Mouse (Mus musculus): ENCODE data around the gene Dusp12. TPM values are rescaled to one million over a fixed set of nuclear protein-coding genes. Genes with fewer than 3 reads are reported as not detected.
A peak's percentile ranks its signal among the peaks of the same experiment; 100 is the strongest.

The Dusp12 gene
- polyA plus RNA-seq (2015; fragmentation: Nextera tagmentation; extraction: Ambion mirVana), result 30.0 and 30.5 TPM in 2 replicates

DNA sequence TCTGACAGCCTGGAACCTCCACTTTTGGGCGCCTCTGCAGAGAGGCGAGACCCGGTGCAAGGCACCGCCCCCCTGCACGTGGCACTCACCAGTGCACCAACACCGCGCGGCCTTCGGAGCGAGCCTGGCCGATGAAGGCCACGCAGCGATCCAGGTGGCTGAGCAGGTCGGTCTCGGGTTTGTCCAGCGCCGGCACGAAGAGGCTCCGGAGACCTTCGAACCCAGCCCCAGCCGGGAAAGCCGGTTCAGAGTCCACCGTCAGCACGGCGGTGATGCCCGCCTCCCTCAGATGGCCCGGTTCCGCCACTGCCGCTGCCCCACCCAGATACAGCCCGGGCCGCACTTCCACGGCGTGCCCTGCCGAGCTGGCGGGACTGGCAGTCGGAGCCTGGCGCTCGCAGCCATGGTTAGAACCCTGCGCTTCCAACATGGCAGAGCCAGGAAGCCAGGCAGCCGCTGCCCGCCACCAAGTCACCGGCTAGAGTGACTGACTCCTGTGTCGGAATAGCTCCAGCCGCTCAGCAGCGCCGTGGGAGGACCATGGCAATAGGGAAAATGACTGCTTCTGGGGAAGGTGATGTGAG, at the start of gene Dusp12, which contains the start of gene Gm26620:
TSS of gene Dusp12 (minus strand) at position 563 of the 584 bp plus-strand sequence.
TSS of gene Gm26620 (plus strand) at position 88 of the 584 bp plus-strand sequence.
- peak; percentile 88 for DNase-seq (ENCODE audit: low spot score)

- peak; percentile 41 for DNase-seq (ENCODE audit: low spot score)
Measured at GRCm38 (mm10) chr1:170934383-170934782, 49.0 kb upstream of the Dusp12 start.

DNA sequence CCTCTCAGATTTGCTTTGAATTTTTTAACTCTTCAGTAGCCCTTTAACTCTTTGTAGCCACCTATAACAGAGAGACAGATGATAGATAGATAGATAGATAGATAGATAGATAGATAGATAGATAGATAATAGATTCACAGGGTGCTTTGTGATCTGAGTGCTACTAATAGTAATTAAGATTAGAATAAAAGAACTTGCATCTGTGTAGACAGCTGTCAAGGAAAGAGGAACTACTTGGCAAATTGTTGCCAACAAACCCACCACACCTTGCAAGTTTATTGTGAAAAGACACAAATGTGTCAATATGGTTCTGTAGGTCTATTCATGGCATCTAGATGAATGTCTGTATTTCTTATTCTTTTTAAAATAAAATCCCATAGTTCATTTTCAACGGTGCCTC, 48.6 kb upstream of the Dusp12 start:
- DNase-seq (ENCODE audit: low spot score), result no peak

DNA sequence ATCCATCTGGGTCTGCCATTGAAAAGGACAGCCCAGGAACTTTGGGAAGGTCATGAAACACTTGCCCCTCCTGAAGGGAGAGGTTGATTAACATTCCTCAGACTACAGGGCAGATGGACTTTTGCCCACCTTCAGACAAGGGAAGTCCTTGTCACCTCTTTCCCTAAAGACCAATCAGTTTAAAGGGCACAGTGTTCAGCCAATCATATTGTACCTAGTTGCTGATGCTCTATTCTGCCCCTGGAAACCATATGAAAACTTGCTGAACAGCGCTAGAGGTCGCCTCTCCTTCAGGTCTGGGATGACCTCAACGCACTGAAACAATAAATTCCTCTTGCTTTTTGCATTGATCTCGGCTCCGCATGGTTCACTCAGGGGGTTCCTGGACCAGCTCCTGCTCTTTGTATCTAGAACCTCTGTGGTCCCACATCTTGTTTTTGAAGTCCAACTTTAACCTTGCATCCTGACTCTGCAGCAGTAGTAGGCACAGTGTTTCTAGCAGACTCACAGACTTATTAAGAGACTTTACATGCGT, 48.1 kb upstream of the Dusp12 start:
- DNase-seq (ENCODE audit: low spot score), result no peak

DNA sequence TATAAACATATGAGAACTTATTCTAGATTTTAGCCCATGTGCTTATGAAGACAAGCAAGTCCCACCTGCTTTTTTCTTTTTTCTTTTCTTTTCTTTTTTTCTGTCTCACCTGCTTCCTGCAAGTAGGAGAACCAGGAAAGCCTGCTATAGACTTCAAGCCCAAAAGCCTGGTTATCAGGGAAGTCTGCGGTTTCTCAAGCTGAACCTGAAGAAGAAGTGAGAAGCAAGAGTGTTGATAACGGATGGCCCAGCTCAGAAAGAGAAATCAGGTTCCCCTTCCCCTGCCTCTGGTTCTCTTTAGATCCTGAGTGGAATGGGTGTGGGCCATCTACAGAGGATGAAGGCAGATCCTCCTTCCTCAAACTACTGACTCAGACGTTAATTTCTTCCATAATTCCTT, 46.7 kb upstream of the Dusp12 start:
- DNase-seq (ENCODE audit: low spot score), result no peak

- DNase-seq (ENCODE audit: low spot score), result no peak
Measured at GRCm38 (mm10) chr1:170929245-170929644, 43.9 kb upstream of the Dusp12 start.

GRCm38 (mm10) chr1:170928467-170928866, 43.1 kb upstream of the Dusp12 start:
- DNase-seq (ENCODE audit: low spot score), result no peak

- no peak for DNase-seq (ENCODE audit: low spot score)
Measured at GRCm38 (mm10) chr1:170927378-170927777, 42.0 kb upstream of the Dusp12 start, which contains the start of gene Fcrla. TSS of gene Fcrla (minus strand) at chr1:170927583.

GRCm38 (mm10) chr1:170926941-170927340, 41.6 kb upstream of the Dusp12 start:
- DNase-seq (ENCODE audit: low spot score), result no peak

GRCm38 (mm10) chr1:170924485-170924884, 39.1 kb upstream of the Dusp12 start:
- peak; percentile 21 for DNase-seq (ENCODE audit: low spot score)

GRCm38 (mm10) chr1:170919308-170919707, 34.0 kb upstream of the Dusp12 start:
- DNase-seq (ENCODE audit: low spot score), result no peak

DNA sequence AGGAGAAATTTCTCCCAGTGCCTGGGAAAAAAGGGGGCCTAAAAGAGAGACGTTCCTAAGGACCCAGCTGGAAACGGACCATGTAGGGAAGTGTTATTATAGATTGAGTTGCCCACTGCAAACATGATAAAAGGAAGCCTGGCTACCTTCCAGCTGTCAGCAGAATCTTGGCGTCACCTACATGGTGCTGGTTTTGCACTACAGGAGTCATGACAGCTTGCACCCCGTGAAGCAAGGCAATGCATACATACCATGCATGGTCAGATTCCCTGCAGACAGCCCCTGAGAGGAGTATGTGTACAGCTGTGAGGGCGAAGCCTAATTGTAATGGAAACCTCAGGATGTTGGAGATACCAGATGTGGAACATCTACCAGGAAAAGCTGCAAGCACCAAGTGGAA, 30.3 kb upstream of the Dusp12 start:
- DNase-seq (ENCODE audit: low spot score), result no peak

GRCm38 (mm10) chr1:170912891-170913615, 27.7 kb upstream of the Dusp12 start, which contains the start of gene Fcrlb:
TSS of gene Fcrlb (minus strand) at chr1:170912941.
- DNase-seq (ENCODE audit: low spot score), result no peak

GRCm38 (mm10) chr1:170911907-170912660, 26.7 kb upstream of the Dusp12 start:
- DNase-seq (ENCODE audit: low spot score), result no peak

GRCm38 (mm10) chr1:170908341-170908740, 23.0 kb upstream of the Dusp12 start:
- no peak for DNase-seq (ENCODE audit: low spot score)

GRCm38 (mm10) chr1:170907456-170908191, 22.3 kb upstream of the Dusp12 start:
- peak; percentile 45 for DNase-seq (ENCODE audit: low spot score)

- DNase-seq (ENCODE audit: low spot score), result no peak
Measured at GRCm38 (mm10) chr1:170907111-170907455, 21.7 kb upstream of the Dusp12 start.

DNA sequence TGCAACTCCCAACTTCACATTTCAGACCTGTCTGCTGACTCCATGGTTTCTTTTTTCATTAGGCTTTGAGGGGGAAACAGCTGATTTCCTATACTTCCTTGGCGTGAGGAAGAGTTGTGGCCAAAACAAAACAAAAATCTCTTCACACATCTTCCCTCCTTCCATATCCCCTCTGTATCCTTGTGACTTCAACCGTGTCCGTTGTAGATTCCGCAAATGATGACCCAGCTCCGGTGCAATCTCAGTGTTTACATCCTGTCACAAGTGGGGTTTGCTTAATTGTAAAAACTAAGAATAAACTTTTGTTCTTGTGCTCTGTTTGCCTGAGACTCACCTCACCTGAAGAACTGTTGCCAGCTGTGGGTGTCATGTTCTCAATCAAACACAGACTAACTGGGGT, 18.1 kb upstream of the Dusp12 start:
- no peak for DNase-seq (ENCODE audit: low spot score)

DNA sequence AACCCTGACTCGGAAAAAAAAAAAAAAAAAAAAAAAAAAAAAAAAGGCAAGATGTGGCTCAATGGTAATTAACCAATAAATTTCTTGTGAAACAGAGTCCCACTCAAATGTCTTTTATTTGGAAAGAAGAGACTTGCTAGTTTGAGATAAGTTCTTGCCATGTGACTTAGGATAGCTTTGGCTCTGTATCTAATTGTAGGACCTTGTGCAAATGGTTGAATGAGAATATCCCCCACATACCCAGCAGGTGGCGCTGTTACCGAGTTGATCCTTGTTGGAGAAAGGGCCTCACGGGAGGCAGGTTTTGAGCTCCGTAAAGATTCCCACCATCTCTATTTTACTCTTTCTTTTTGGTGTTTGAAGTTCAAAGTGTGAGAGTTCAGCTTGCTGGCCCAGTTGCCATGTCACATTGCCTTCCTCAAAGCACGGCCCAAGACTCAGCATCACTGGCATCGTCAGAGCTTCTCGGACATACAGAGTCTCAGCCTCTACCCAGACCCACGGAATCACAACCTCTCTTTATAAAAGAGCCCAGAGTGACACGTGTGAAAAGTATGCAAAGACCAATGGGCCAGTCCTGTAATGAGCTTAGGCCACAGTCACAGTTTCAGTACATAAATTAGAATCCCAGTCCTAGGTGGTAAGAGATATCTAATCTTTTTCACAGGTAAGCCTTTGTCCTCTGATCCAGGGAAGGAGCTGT, 16.3 kb upstream of the Dusp12 start:
- DNase-seq (ENCODE audit: low spot score), result peak; percentile 85

DNA sequence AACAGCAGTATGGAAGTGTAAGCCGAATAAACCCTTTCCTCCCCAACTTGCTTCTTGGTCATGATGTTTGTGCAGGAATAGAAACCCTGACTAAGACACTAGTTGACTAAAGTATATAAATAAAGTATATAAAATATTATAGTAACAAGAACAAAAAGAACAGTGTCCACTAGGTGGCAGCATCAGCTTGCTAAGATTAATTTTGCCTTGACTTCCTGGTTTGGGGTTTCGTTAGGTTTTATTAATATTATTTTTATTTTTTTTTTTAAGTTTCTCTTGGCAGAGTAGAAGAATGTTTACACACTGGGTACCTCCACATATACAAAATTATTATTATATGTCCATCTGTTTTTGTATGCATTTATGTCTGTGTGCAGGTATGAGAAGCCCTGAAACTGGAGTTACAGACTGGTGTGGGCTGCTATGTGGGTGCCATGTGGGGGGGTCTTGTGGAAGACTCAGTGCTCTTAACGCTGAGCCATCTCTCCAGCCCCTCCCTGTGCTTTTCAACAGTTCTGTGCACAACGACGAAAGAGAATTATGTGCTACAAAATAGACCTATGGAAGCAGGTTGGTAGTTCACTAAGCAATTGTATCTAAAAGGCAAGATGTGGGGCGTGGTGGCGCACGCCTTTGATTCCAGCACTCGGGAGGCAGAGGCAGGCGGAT, 15.6 kb upstream of the Dusp12 start:
- peak; percentile 66 for DNase-seq (ENCODE audit: low spot score)

Measured in thymus, postnatal 0 days (tissue).